Mouse (Mus musculus): ENCODE results near the gene Gm47955. TPM values are rescaled to one million over a fixed set of nuclear protein-coding genes. Genes with fewer than 3 reads are reported as not detected.
"Not testable (repeated sequence)": the region's sequence is repeated elsewhere in the genome, so short reads cannot be mapped to it uniquely, and the experiment has no call there.

Gm47955 gene
- not detected in 2 replicates for polyA plus RNA-seq (2014; fragmentation: Nextera tagmentation; extraction: Ambion mirVana)

- Histone ChIP-seq H3K4me2 (replicated peaks; ENCODE audit: low read depth, low read length) (no peak within 1 kb of the TSS), H3K27me3 (ENCODE audit: control insufficient read depth, insufficient read depth, low read length) (no peaks in the 10 kb centered on the region), H3K9me3 (ENCODE audit: control insufficient read depth, low read length) (no peaks in the 10 kb centered on the region), H3K9ac (ENCODE audit: low read depth, low read length) (no peak within 1 kb of the TSS), H3K4me1 (ENCODE audit: control insufficient read depth, insufficient read depth, low read length) (no peaks in the 10 kb centered on the region), H3K36me3 (ENCODE audit: control insufficient read depth, insufficient read depth, low read length) (no peaks in the 10 kb centered on the region), H3K27ac (ENCODE audit: low read depth, low read length) (no peak within 1 kb of the TSS), H3K4me3 (ENCODE audit: low read length) (no peak within 1 kb of the TSS)
- no peak for ATAC-seq (ENCODE audit: low FRiP score, low TSS enrichment)
- WGBS = 87% methylated on average over 11 of the region's 11 CpGs
Observed at GRCm38 (mm10) chr1:82959870-82960385, at the start of gene Gm47955. TSS of gene Gm47955 (plus strand) at chr1:82960286.

GRCm38 (mm10) chr1:82913025-82913424, 47.1 kb upstream of the Gm47955 start, which contains the start of gene A030005L19Rik:
TSS of gene A030005L19Rik (plus strand) at chr1:82913325.
- Histone ChIP-seq H3K4me3 (ENCODE audit: low read length) (no peak within 1 kb of the TSS), H3K4me2 (replicated peaks; ENCODE audit: low read depth, low read length) (no peak within 1 kb of the TSS), H3K9ac (ENCODE audit: low read depth, low read length) (no peak within 1 kb of the TSS), H3K9me3 (ENCODE audit: control insufficient read depth, low read length) (no peaks in the 10 kb centered on the region), H3K27me3 (ENCODE audit: control insufficient read depth, insufficient read depth, low read length) (no peaks in the 10 kb centered on the region), H3K4me1 (ENCODE audit: control insufficient read depth, insufficient read depth, low read length) (no peaks in the 10 kb centered on the region), H3K27ac (ENCODE audit: low read depth, low read length) (no peak within 1 kb of the TSS), H3K36me3 (ENCODE audit: control insufficient read depth, insufficient read depth, low read length) (no peaks in the 10 kb centered on the region)
- WGBS = 78% methylated on average over 3 of the region's 3 CpGs
- ATAC-seq (ENCODE audit: low FRiP score, low TSS enrichment) = no peak

- not testable (repeated sequence) for H3K4me2 ChIP-seq (replicated peaks; ENCODE audit: low read depth, low read length); H3K36me3 ChIP-seq (ENCODE audit: control insufficient read depth, insufficient read depth, low read length); H3K9ac ChIP-seq (ENCODE audit: low read depth, low read length); H3K4me3 ChIP-seq (ENCODE audit: low read length); H3K4me1 ChIP-seq (ENCODE audit: control insufficient read depth, insufficient read depth, low read length); H3K27ac ChIP-seq (ENCODE audit: low read depth, low read length); H3K9me3 ChIP-seq (ENCODE audit: control insufficient read depth, low read length); H3K27me3 ChIP-seq (ENCODE audit: control insufficient read depth, insufficient read depth, low read length); ATAC-seq (ENCODE audit: low FRiP score, low TSS enrichment)
- 100% methylated on average over 4 of the region's 5 CpGs for WGBS
Observed at GRCm38 (mm10) chr1:82913434-82913833, 46.7 kb upstream of the Gm47955 start.

GRCm38 (mm10) chr1:82924650-82925049, 35.4 kb upstream of the Gm47955 start, which contains the start of gene A030014E15Rik:
TSS of gene A030014E15Rik (plus strand) at chr1:82924917.
- Histone ChIP-seq H3K27me3 (ENCODE audit: control insufficient read depth, insufficient read depth, low read length) (no peaks in the 10 kb centered on the region), H3K9me3 (ENCODE audit: control insufficient read depth, low read length) (no peaks in the 10 kb centered on the region), H3K4me1 (ENCODE audit: control insufficient read depth, insufficient read depth, low read length) (no peaks in the 10 kb centered on the region), H3K9ac (ENCODE audit: low read depth, low read length) (no peak within 1 kb of the TSS), H3K4me2 (replicated peaks; ENCODE audit: low read depth, low read length) (no peak within 1 kb of the TSS), H3K36me3 (ENCODE audit: control insufficient read depth, insufficient read depth, low read length) (no peaks in the 10 kb centered on the region), H3K4me3 (ENCODE audit: low read length) (no peak within 1 kb of the TSS), H3K27ac (ENCODE audit: low read depth, low read length) (no peak within 1 kb of the TSS)
- WGBS = 87% methylated on average over 6 of the region's 6 CpGs
- no peak for ATAC-seq (ENCODE audit: low FRiP score, low TSS enrichment)

- not testable (repeated sequence) for H3K4me1 ChIP-seq (ENCODE audit: control insufficient read depth, insufficient read depth, low read length); H3K4me3 ChIP-seq (ENCODE audit: low read length); ATAC-seq (ENCODE audit: low FRiP score, low TSS enrichment); H3K9ac ChIP-seq (ENCODE audit: low read depth, low read length); H3K27ac ChIP-seq (ENCODE audit: low read depth, low read length); H3K27me3 ChIP-seq (ENCODE audit: control insufficient read depth, insufficient read depth, low read length); H3K4me2 ChIP-seq (replicated peaks; ENCODE audit: low read depth, low read length); H3K36me3 ChIP-seq (ENCODE audit: control insufficient read depth, insufficient read depth, low read length); H3K9me3 ChIP-seq (ENCODE audit: control insufficient read depth, low read length)
- WGBS = 96% methylated on average over 3 of the region's 3 CpGs
Observed at GRCm38 (mm10) chr1:82930558-82930957, 29.5 kb upstream of the Gm47955 start.

- H3K9ac ChIP-seq (ENCODE audit: low read depth, low read length); H3K36me3 ChIP-seq (ENCODE audit: control insufficient read depth, insufficient read depth, low read length); ATAC-seq (ENCODE audit: low FRiP score, low TSS enrichment); H3K27ac ChIP-seq (ENCODE audit: low read depth, low read length); H3K4me2 ChIP-seq (replicated peaks; ENCODE audit: low read depth, low read length); H3K4me1 ChIP-seq (ENCODE audit: control insufficient read depth, insufficient read depth, low read length); H3K27me3 ChIP-seq (ENCODE audit: control insufficient read depth, insufficient read depth, low read length); H3K4me3 ChIP-seq (ENCODE audit: low read length); H3K9me3 ChIP-seq (ENCODE audit: control insufficient read depth, low read length): not testable (repeated sequence)
- no CpG with 5 or more reads among the region's 6 CpGs for WGBS
Observed at GRCm38 (mm10) chr1:82931326-82931725, 28.8 kb upstream of the Gm47955 start, which contains the start of gene Gm6217. TSS of gene Gm6217 (minus strand) at chr1:82931399.

GRCm38 (mm10) chr1:82938666-82939065, 21.4 kb upstream of the Gm47955 start:
- 93% methylated on average over 5 of the region's 5 CpGs for WGBS
- Histone ChIP-seq H3K27ac (ENCODE audit: low read depth, low read length) (no peak overlapping the region), H3K4me1 (ENCODE audit: control insufficient read depth, insufficient read depth, low read length) (no peaks in the 10 kb centered on the region), H3K4me3 (ENCODE audit: low read length) (no peak overlapping the region), H3K27me3 (ENCODE audit: control insufficient read depth, insufficient read depth, low read length) (no peaks in the 10 kb centered on the region), H3K9me3 (ENCODE audit: control insufficient read depth, low read length) (no peaks in the 10 kb centered on the region; the same call in none of the 2 replicates), H3K9ac (ENCODE audit: low read depth, low read length) (no peak overlapping the region), H3K4me2 (replicated peaks; ENCODE audit: low read depth, low read length) (no peak overlapping the region), H3K36me3 (ENCODE audit: control insufficient read depth, insufficient read depth, low read length) (no peaks in the 10 kb centered on the region)
- ATAC-seq (ENCODE audit: low FRiP score, low TSS enrichment) = no peak

GRCm38 (mm10) chr1:82942505-82942904, 17.6 kb upstream of the Gm47955 start:
- 81% methylated on average over 1 of the region's 2 CpGs for WGBS
- H3K9me3 ChIP-seq (ENCODE audit: control insufficient read depth, low read length) = not testable (repeated sequence)

GRCm38 (mm10) chr1:82943295-82943694, 16.8 kb upstream of the Gm47955 start, which contains the start of gene A030003K21Rik:
TSS of gene A030003K21Rik (minus strand) at chr1:82943388.
- H3K27me3 ChIP-seq (ENCODE audit: control insufficient read depth, insufficient read depth, low read length); H3K9ac ChIP-seq (ENCODE audit: low read depth, low read length); H3K36me3 ChIP-seq (ENCODE audit: control insufficient read depth, insufficient read depth, low read length); H3K4me1 ChIP-seq (ENCODE audit: control insufficient read depth, insufficient read depth, low read length); H3K4me3 ChIP-seq (ENCODE audit: low read length); H3K9me3 ChIP-seq (ENCODE audit: control insufficient read depth, low read length); ATAC-seq (ENCODE audit: low FRiP score, low TSS enrichment); H3K27ac ChIP-seq (ENCODE audit: low read depth, low read length); H3K4me2 ChIP-seq (replicated peaks; ENCODE audit: low read depth, low read length): not testable (repeated sequence)
- no CpG with 5 or more reads among the region's 6 CpGs for WGBS

More at GRCm38 (mm10) chr1:82942505-82942904, 17.6 kb upstream of the Gm47955 start:
- H3K4me3 ChIP-seq (ENCODE audit: low read length); H3K4me2 ChIP-seq (replicated peaks; ENCODE audit: low read depth, low read length); H3K36me3 ChIP-seq (ENCODE audit: control insufficient read depth, insufficient read depth, low read length); H3K27ac ChIP-seq (ENCODE audit: low read depth, low read length); H3K4me1 ChIP-seq (ENCODE audit: control insufficient read depth, insufficient read depth, low read length); H3K27me3 ChIP-seq (ENCODE audit: control insufficient read depth, insufficient read depth, low read length); ATAC-seq (ENCODE audit: low FRiP score, low TSS enrichment); H3K9ac ChIP-seq (ENCODE audit: low read depth, low read length): not testable (repeated sequence)
